In genomic region chr2:72491650-72492049, GRCm38 (mm10) we compare ENCODE assay signal across 27 mouse cellular contexts. TPM values are rescaled to one million over a fixed set of nuclear protein-coding genes. Genes with fewer than 3 reads are reported as not detected.
A peak's percentile ranks its signal among the peaks of the same experiment; 100 is the strongest.
DNase-seq lines count a peak whose midpoint lies in the region; ATAC-seq and TF ChIP-seq lines count a peak whose summit lies in the region.
"Had no signal": no experiment of that assay in that cellular context is flagged by ENCODE, and none has a peak within 500 bp of the region (broad histone marks: within the 10 kb centered on the region; RNA-seq: fewer than 3 reads in every experiment).

No protein-coding gene starts in this region.

- H3K27me3 ChIP-seq in forebrain, embryonic 15.5 days: no peaks in the 10 kb centered on the region; the same call in 1 of the 2 replicates
- no peaks in the 10 kb centered on the region for H3K27me3 ChIP-seq in forebrain, postnatal 0 days (ENCODE audit: insufficient read depth, low read length)
- no peaks in the 10 kb centered on the region for H3K27me3 ChIP-seq in kidney, postnatal 0 days (ENCODE audit: insufficient read depth, low read length)
- no peaks in the 10 kb centered on the region for H3K27me3 ChIP-seq in intestine, embryonic 16.5 days (replicated peaks; ENCODE audit: control insufficient read depth, insufficient read depth, low read length)
- no peaks in the 10 kb centered on the region for H3K27me3 ChIP-seq in liver, embryonic 11.5 days (replicated peaks; ENCODE audit: control insufficient read depth, insufficient read depth, low read length)
- H3K27me3 ChIP-seq: CH12.LX; embryonic facial prominence, embryonic 12.5 days; heart, embryonic 13.5 days; limb, embryonic 13.5 days had no signal

- H3K4me3 ChIP-seq in forebrain, embryonic 15.5 days: no peak overlapping the region
- no peak overlapping the region for H3K4me3 ChIP-seq in forebrain, postnatal 0 days (ENCODE audit: low read depth, low read length)
- H3K4me3 ChIP-seq in kidney, postnatal 0 days (replicated peaks; ENCODE audit: low read depth, low read length): no peak overlapping the region
- no peak overlapping the region for H3K4me3 ChIP-seq in intestine, embryonic 16.5 days (ENCODE audit: low read length)
- no peak overlapping the region for H3K4me3 ChIP-seq in liver, embryonic 11.5 days (ENCODE audit: low read depth, low read length)
- H3K4me3 ChIP-seq: embryonic facial prominence, embryonic 12.5 days; heart, embryonic 13.5 days; limb, embryonic 13.5 days; liver, embryonic 12.5 days had no signal

- peaks cover 8% of the 10 kb centered on the region for H3K4me1 ChIP-seq in forebrain, embryonic 15.5 days
- H3K4me1 ChIP-seq in forebrain, postnatal 0 days (ENCODE audit: insufficient read depth): no peaks in the 10 kb centered on the region
- no peaks in the 10 kb centered on the region for H3K4me1 ChIP-seq in kidney, postnatal 0 days (replicated peaks; ENCODE audit: insufficient read depth, low read length)
- H3K4me1 ChIP-seq in intestine, embryonic 16.5 days (ENCODE audit: control insufficient read depth, insufficient read depth, low read length): no peaks in the 10 kb centered on the region
- no peaks in the 10 kb centered on the region for H3K4me1 ChIP-seq in liver, embryonic 11.5 days (replicated peaks; ENCODE audit: control insufficient read depth, insufficient read depth, low read length)
- H3K4me1 ChIP-seq: embryonic facial prominence, embryonic 12.5 days had no signal

- H3K9me3 ChIP-seq in forebrain, embryonic 15.5 days: no peaks in the 10 kb centered on the region
- no peaks in the 10 kb centered on the region for H3K9me3 ChIP-seq in forebrain, postnatal 0 days (ENCODE audit: low read length)
- H3K9me3 ChIP-seq in kidney, postnatal 0 days (replicated peaks; ENCODE audit: low read length): no peaks in the 10 kb centered on the region
- no peaks in the 10 kb centered on the region for H3K9me3 ChIP-seq in intestine, embryonic 16.5 days (ENCODE audit: control insufficient read depth, low read length)
- no peaks in the 10 kb centered on the region for H3K9me3 ChIP-seq in liver, embryonic 11.5 days (ENCODE audit: control insufficient read depth, low read length)
- H3K9me3 ChIP-seq: embryonic facial prominence, embryonic 12.5 days; heart, embryonic 13.5 days; limb, embryonic 13.5 days; liver, embryonic 12.5 days had no signal

- DNase-seq in forebrain, postnatal 0 days: no peak
- DNase-seq in kidney, postnatal 0 days (ENCODE audit: low spot score): no peak
- no peak for DNase-seq in kidney, adult 18-20 months
- no peak for DNase-seq in thymus, postnatal 0 days (ENCODE audit: low spot score)
- DNase-seq in liver, embryonic 11.5 days (ENCODE audit: low spot score): no peak
- DNase-seq: adrenal gland, postnatal 10 days; cerebellum, adult 8-10 months; cerebellum, postnatal 36 days; heart, postnatal 10 days; liver, postnatal 0 days; lung, postnatal 36 days; spleen, adult 18-20 months; thymus, adult 18-20 months; thymus, postnatal 4 days had no signal

- 0 out of 2 replicates have a peak overlapping the region, but pooled peaks have one; percentile 1 for H3K27ac ChIP-seq in forebrain, embryonic 15.5 days (replicated peaks)
- no peak overlapping the region for H3K27ac ChIP-seq in forebrain, postnatal 0 days (ENCODE audit: low read depth, low read length)
- H3K27ac ChIP-seq in kidney, postnatal 0 days: no peak overlapping the region
- H3K27ac ChIP-seq in intestine, embryonic 16.5 days (ENCODE audit: low read length): no peak overlapping the region
- no peak overlapping the region for H3K27ac ChIP-seq in liver, embryonic 11.5 days (ENCODE audit: low read depth, low read length)
- H3K27ac ChIP-seq: embryonic facial prominence, embryonic 12.5 days; heart, embryonic 13.5 days; hindbrain, embryonic 14.5 days; limb, embryonic 13.5 days; liver, embryonic 12.5 days had no signal

- no peak overlapping the region for H3K4me2 ChIP-seq in forebrain, embryonic 15.5 days (replicated peaks)
- H3K4me2 ChIP-seq in forebrain, postnatal 0 days (ENCODE audit: low read depth): no peak overlapping the region
- no peak overlapping the region for H3K4me2 ChIP-seq in kidney, postnatal 0 days (ENCODE audit: low read length)
- no peak overlapping the region for H3K4me2 ChIP-seq in intestine, embryonic 16.5 days (ENCODE audit: low read depth, low read length)
- H3K4me2 ChIP-seq in liver, embryonic 11.5 days: no peak overlapping the region
- H3K4me2 ChIP-seq: embryonic facial prominence, embryonic 12.5 days; heart, embryonic 13.5 days; hindbrain, embryonic 14.5 days; limb, embryonic 13.5 days; liver, embryonic 12.5 days; midbrain, embryonic 11.5 days had no signal

- no peak overlapping the region for H3K9ac ChIP-seq in forebrain, embryonic 15.5 days (replicated peaks)
- H3K9ac ChIP-seq in forebrain, postnatal 0 days: no peak overlapping the region
- no peak overlapping the region for H3K9ac ChIP-seq in kidney, postnatal 0 days (ENCODE audit: low read depth, low read length)
- no peak overlapping the region for H3K9ac ChIP-seq in intestine, embryonic 16.5 days (ENCODE audit: low read depth, low read length)
- H3K9ac ChIP-seq in liver, embryonic 11.5 days (ENCODE audit: low read depth, low read length): no peak overlapping the region
- H3K9ac ChIP-seq: embryonic facial prominence, embryonic 12.5 days; heart, embryonic 13.5 days; hindbrain, embryonic 14.5 days; limb, embryonic 13.5 days; liver, embryonic 12.5 days; liver, postnatal 0 days had no signal

- WGBS in forebrain, embryonic 15.5 days: 52% methylated on average over 7 of the region's 7 CpGs
- 50% methylated on average over 7 of the region's 7 CpGs for WGBS in forebrain, postnatal 0 days
- WGBS in kidney, postnatal 0 days: 34% methylated on average over 7 of the region's 7 CpGs
- 41% methylated on average over 7 of the region's 7 CpGs for WGBS in intestine, embryonic 16.5 days
- 53% methylated on average over 7 of the region's 7 CpGs for WGBS in liver, embryonic 11.5 days

- TF ChIP-seq CTCF in forebrain, postnatal 0 days (IDR thresholded peaks at IDR 0.05; ENCODE audit: low read depth): no peak
- no peak for TF ChIP-seq CTCF in kidney, postnatal 0 days (IDR thresholded peaks at IDR 0.05; ENCODE audit: low read depth)

- H3K36me3 ChIP-seq in forebrain, embryonic 15.5 days: peaks cover 9% of the 10 kb centered on the region; the same call in 1 of the 2 replicates
- H3K36me3 ChIP-seq in forebrain, postnatal 0 days (ENCODE audit: insufficient read depth): peaks cover 4% of the 10 kb centered on the region; the same call in 1 of the 2 replicates
- no peaks in the 10 kb centered on the region for H3K36me3 ChIP-seq in kidney, postnatal 0 days (ENCODE audit: insufficient read depth, low read length)
- H3K36me3 ChIP-seq in intestine, embryonic 16.5 days (ENCODE audit: control insufficient read depth, insufficient read depth, low read length): no peaks in the 10 kb centered on the region; the same call in 1 of the 2 replicates
- H3K36me3 ChIP-seq in liver, embryonic 11.5 days (ENCODE audit: control insufficient read depth, insufficient read depth, low read length): peaks cover 4% of the 10 kb centered on the region

- no peak for ATAC-seq in forebrain, embryonic 15.5 days (replicated peaks)
- ATAC-seq in forebrain, postnatal 0 days: no peak
- peak; percentile 36; the same call in 1 of the 2 replicates for ATAC-seq in kidney, postnatal 0 days (replicated peaks; ENCODE audit: low FRiP score, low read depth)
- ATAC-seq in intestine, embryonic 16.5 days: peak; percentile 70
- ATAC-seq in activated CD4-positive, CD25-positive, alpha-beta regulatory T cell, adult 4 months: no peak
- ATAC-seq in liver, embryonic 11.5 days (replicated peaks; ENCODE audit: low FRiP score): no peak
- ATAC-seq: forebrain, embryonic 14.5 days; inflammation-experienced regulatory T-cells, adult 6 months; liver, embryonic 12.5 days; liver, postnatal 0 days; midbrain, embryonic 16.5 days had no signal

RNA-seq across cellular contexts. Expression of gene Cdca7, which starts 15.7 kb away (rescaled TPM):
- 122 and 125 TPM in 2 replicates for polyA plus RNA-seq in forebrain, embryonic 15.5 days (2015; fragmentation: Nextera tagmentation; extraction: Ambion mirVana)
- 21.9 and 28.9 TPM in 2 replicates for total RNA-seq in forebrain, postnatal 0 days (2014; rRNA removed)
- 15.6 and 20.6 TPM in 2 replicates for polyA plus RNA-seq in forebrain, postnatal 0 days (2015; fragmentation: Nextera tagmentation; extraction: Ambion mirVana)
- polyA plus RNA-seq in kidney, postnatal 0 days (2015; fragmentation: Nextera tagmentation; extraction: Ambion mirVana): 73.6 and 88.7 TPM in 2 replicates
- polyA plus RNA-seq in intestine, embryonic 16.5 days (2015; fragmentation: Nextera tagmentation; extraction: Ambion mirVana): 94.9 and 111 TPM in 2 replicates
- polyA plus RNA-seq in activated CD4-positive, CD25-positive, alpha-beta regulatory T cell, adult 4 months (2017; shearing (Covaris generic)): 10 to 100 TPM; 31.9 to 53.0 TPM
- polyA plus RNA-seq in thymus, postnatal 0 days (2015; fragmentation: Nextera tagmentation; extraction: Ambion mirVana): 361 and 379 TPM in 2 replicates
- polyA plus RNA-seq in liver, embryonic 11.5 days (2014; fragmentation: Nextera tagmentation; extraction: Ambion mirVana): 156 and 165 TPM in 2 replicates

Comparison
In these comparisons a context has a peak if more than half of its experiments do, and no peak if none do; other contexts are left out.
1. ATAC-seq: peak in kidney, postnatal 0 days (single experiment) and intestine, embryonic 16.5 days (single experiment); none in forebrain, embryonic 15.5 days (single experiment), forebrain, postnatal 0 days (single experiment), activated CD4-positive, CD25-positive, alpha-beta regulatory T cell, adult 4 months (single experiment) and liver, embryonic 11.5 days (single experiment).